Mouse (Mus musculus): ENCODE data around the gene Srrt.
A peak's percentile ranks its signal among the peaks of the same experiment; 100 is the strongest.

Srrt gene

DNA sequence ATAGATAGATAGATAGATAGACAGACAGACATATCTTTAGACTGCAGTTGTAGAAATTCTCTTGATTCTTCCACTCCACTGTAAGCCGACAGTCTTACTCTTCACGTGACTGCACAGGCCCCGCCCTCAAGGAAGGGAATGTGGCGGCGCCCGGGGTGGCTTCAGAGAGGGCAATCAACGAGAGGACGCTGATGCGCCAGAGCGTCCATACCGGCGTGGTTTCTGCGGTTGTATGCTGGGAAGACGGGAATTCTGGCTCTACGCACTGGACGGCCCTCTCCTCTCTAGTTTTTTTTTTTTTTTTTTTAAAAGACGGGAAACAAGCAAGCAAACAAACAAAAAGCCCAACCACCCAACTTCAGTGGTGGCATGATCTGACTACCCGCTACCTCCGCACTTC, 30.8 kb upstream of the Srrt start:
- DNase-seq (ENCODE audit: low spot score in 2 of 2), result peak; percentile 88 to 92

DNA sequence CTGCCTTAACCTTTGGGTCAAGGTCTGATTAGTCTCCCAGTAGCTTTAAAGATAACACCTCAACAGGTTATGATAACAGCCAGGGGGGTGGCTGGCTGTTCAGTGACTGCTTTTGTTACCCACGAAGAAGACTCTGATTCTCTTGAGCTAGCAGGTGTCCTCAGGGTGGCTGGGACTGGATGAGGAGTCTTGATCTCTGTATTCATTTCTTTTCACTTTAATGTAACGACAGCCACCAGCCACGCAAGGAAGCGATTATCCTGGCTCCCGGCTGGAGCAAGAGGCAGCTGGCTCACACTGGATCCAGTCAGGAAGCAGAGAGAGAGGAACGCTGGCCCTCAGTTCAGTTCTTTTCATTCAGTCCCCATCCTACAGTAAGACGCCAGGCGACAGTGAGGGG, 29.7 kb upstream of the Srrt start:
- no peak for DNase-seq (ENCODE audit: low spot score in 2 of 2)

DNA sequence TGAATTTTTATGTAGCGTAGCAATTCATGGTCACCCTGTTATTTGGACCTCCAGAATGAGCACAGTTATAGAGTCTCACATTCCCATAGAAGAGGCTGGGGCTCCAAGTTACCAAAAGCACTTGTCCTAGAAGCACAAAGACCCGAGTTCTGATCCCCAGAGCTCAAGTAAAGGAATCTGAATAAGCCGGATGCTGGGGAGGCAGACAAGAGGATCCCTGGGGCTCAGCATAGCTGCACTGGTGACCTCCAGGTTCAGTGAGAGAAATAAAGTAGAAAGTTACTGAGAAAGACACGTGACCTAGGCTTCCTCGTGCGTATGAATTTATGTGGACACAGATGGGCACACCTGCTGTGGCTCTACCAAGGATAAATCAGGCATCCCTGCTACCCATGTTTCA, 27.6 kb upstream of the Srrt start:
- no peak for DNase-seq (ENCODE audit: low spot score in 2 of 2)

DNA sequence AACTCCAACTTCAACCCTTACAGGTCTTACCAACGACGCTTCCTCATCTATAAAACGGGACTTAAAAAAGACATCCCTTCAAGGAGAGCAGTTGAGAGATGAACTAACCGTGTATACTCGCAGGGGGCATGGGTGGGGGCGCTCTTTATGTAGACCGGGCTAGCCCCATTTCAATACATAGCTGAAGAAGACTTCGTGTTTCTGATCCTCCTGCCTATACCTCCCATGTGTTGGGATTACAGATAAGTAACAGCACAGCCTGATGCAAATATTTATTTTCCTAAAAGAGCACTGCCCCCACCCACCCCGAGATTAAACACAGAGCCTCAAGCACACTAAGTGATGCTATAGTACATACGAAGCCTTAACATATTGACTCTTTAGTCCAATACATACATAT, 26.8 kb upstream of the Srrt start:
- no peak for DNase-seq (ENCODE audit: low spot score in 2 of 2)

DNA sequence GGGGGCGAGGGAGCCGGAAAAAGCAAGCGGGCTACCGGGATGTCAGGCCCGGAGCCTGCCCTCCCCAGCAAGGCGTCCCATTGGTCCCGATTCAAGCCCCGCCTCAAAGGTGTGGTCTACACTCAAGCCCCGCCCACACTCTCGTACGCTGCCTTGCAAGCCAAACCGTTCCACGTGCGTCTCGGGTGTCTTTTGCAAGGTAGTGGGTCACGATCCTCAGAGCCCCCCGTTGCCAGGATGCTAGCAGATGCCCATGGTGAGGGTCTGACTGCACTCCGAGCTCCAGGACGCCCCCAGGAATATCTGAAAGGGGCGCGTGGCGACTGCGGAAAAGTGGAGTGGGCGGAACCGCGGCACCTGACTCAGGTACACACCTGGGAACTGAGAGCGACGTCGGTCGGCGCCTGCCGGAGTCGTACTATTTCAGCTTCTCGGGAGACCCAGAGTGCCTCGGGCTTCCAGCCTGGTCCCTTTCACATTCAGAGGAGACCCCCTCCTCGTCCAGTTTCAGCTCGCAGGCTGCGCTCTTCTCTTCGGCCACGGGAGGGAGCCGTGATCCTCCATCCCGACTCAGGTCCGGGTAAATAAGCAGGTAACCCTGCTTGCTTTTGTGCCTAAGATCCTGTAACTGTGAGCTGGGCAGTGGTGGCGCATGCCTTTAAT, 26.2 kb upstream of the Srrt start, which contains the start of gene Slc12a9:
Slc12a9 (minus strand) TSS at position 86 of the 663 bp plus-strand sequence.
- peak; percentile 89 to 94 for DNase-seq (ENCODE audit: low spot score in 2 of 2)

DNA sequence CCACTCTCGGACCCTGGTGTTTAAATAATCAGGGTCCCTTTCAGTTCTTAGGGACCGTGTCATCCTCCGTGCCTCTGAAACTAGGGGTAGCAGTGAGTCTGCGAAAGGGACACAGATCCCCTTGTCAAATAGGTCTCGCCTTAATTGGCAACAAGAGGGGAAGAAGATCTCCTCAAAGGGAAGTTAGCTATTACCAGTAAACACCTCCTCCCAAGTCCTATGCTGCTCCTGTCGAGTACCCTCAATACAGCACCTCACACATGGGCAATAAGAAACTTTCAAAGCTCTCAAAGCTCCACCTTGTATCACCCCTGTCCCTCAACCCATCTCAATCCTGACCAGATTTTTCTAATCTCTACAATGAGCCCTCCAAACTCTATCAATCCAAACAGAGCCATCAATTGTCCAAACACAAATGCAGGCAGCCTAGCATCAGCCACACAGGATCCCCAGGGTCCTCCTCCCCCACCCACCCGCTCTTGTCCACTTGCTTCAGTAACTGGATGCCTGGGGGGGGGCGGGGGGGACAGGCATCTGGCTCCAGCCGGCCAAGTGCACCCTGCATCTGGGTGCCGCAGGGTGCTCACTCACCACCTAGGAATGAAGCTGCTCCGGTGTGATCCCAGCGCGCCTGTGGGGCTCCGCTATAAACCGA, 25.5 kb upstream of the Srrt start:
- DNase-seq (ENCODE audit: low spot score in 2 of 2), result no peak

DNA sequence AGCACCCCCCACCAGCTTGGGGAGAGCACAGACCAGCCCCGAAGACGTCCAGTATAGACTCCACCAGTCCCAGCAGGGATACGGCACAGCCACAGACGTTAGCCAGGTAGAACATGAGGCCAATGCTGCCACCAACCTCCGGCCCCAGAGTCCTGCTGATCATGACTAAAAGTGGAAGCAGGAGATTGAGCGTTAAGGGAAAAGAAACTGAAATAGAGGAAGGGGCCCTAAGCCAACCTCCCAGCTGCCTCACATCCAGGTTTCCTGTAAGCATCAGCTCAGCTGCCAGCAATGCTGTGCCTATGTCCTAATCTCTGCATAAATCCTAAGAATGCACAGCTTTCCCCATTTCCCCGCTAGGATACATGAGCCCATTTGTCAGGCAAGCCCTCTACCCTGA, 23.4 kb upstream of the Srrt start:
- DNase-seq (ENCODE audit: low spot score in 2 of 2), result no peak

DNA sequence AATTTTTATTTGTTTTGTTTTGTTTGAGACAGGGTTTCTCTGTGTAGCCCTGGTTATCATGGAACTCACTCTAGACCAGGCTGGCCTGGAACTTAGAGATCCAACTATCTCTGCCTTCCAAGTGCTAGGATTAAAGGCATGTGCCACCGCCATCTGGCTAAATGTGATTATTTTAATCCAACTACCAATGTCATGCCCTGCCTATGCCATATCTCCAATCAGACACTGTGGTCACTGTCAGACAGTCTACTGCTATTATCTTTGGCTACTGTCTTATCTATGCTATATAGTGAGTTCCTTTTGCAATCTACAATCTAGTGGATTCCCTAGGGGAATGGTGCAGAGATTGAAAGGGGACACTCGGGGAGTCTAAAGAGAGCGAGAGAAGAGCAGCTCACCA, 13.5 kb upstream of the Srrt start:
- no peak for DNase-seq (ENCODE audit: low spot score in 2 of 2)

DNA sequence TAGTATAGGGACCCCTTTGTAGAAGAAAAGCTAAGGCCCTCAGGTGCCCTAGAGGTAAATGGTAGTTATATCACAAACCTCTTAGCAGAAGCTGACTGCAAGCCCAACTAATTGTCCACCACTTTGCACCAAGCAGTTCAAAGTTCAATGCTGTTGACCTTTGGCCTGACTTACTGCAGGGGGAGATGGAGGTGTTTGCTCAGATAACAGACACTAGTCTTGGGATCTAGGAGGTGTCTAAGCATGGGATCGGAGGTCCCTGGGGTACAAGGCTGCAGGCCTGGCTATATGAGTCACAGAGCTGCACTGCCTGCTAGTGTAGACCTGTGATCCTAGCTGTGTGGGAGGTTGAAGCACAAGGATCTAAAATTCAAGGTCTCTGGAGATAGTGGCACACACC, 11.1 kb upstream of the Srrt start:
- no peak for DNase-seq (ENCODE audit: low spot score in 2 of 2)

DNA sequence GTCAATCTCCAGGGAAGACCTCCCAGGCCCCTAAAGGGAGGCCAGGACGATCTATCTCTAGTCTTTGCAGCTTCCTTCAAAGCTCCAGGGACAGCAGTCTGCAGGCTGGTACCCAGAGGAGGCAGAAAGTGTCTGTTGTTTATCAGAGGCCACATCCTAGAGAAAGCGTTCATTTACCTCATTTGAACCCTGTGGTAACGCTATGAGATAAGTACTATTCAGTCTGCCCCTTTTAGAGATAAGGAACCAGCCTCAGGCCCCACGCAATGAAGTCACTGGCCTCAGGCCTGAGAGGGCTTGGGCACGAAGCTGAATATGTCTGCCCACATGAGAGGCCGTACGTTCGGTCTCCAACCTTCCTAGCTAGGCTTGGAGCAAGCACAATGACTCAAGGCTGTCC, 9.9 kb upstream of the Srrt start:
- no peak for DNase-seq (ENCODE audit: low spot score in 2 of 2)

DNA sequence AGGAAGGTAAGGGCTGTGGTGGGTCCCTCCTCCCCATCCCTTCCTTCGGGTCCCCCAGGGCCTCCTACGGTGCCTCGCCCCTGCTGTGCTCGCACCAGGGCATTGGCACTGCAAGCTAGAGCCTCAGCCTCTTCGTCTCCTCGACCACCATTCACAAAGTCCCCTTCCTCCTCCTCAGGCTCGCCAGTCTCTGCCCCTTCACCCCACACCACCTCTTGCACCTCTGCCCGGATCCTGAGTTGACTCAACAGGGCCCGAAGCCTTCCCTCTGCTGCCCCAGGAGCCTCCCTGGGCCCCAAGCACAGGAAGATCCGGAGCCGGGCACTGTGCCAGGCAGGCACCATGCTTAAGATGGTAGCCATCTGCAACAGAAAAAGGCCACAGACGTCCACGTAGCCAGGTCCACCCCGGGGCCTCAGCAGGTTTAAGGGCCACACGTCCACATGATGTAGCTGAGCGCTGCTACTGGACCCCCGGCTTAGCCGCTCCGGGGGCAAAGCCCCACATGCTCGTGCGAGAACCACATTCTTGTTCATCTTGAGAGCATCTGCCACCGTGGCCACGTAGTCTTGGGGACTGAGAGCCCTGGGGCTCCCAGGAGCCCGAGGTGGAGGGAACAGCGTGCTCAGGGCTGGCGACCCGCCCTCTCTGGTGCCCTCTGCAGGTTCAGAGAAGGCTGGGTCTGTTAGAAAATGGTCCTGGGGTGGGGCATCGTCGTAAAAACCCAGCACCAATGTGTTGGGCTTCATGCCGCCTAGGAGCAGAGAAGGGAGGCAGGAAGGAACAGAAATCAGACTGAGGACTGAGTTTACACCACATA, 7.8 kb upstream of the Srrt start:
- DNase-seq (ENCODE audit: low spot score in 2 of 2), result no peak

DNA sequence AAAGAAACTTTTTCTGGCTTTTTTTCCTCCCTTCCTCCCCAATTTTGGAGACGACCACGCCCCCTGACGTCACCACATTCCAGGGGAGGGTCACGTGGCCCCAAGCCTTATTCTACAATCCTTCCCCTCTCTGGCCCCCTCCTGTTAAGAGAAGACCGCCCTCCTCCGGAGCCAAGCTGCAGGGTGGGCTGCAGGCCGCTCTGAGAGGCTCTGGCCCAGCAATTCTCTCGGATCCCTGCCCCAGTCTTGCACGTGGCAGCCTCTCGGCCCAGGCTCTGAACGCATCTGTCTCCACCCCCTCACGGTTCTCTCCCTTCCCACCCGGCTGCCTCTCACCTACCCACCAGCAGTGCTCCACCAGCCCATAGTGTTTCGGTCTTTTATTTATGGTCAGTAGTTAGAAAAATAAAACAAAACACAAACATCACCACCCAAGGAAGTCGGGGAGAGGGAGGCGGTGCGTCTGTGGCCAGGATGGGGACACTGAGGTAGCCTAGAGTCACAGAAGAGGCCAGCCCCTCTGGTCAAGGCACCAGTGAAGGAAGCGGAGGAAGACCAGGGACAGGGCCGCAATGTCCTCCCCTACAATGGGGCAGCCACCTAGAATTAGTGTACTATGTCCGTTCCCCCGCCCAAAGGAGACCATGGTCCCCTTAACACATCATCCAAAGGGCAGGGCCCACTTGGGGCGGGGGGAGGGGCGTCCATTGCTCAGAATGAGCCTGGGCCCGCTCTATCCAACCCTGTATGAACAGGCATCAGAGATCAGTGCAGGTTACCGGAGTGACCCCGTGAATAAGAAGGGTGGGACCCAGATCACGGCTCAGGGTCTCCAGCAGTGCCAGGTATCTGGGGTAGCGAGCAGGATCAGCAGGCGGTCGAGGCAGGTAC, 7.0 kb upstream of the Srrt start, which contains the start of gene Trip6:
Trip6 (minus strand) TSS at position 212 of the 891 bp plus-strand sequence.
- peak; percentile 42 to 55 for DNase-seq (ENCODE audit: low spot score in 2 of 2)

DNA sequence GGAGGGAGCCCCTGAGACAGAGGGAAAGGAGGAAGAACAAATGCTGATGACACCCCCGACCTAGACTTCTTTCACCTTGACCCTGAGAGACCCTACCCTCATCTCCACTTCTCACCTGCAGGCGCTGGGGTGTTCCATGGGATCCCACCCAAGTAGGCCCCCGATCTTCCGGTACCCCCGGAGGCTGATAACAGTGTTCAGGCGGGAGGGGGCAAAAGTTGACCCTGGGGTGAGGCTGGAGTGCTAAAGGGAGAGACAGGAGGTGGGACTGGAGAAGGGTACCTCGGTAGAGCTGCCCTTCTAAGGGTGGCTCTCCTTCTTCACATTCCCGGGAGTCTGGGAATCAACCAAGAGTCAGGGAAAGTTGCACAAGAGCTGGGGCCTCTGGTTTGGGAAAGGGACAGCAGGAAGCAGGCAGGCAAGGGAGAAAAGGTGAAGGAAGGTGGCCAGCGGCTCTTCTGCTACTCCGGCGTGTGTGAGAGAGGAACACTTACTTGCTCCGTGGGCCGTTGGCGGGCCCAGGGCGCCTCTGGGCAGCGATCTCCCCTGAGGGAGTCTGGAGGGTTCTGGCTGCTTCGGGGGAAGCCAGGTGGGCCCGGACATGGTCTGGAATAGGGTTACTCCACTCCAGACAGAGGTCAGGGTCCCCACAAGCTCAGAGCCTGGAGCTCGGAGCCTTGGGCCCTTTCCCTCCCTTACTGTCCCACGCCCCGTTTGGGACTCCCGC, 6.2 kb upstream of the Srrt start:
- no peak for DNase-seq (ENCODE audit: low spot score in 2 of 2)

DNA sequence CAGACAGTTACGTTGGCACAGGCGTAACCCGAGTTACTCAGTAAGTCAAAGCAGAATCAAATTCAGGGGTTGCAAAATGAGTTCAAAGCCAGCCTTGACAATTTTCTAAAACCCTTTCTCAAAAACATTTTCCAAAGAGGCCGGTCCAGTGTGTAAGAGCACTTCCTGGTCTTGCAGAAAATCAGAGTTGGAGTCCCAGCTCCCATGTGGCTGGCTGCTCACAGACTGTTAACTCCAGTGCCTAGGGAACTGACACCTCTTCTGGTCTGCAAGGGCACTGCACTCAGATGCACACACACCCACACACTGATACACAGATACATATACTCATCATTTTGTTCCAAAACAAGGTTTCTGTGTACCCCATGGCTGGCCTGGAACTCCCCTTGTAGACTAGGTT, 882 bp upstream of the Srrt start:
- DNase-seq (ENCODE audit: low spot score in 2 of 2), result no peak

DNA sequence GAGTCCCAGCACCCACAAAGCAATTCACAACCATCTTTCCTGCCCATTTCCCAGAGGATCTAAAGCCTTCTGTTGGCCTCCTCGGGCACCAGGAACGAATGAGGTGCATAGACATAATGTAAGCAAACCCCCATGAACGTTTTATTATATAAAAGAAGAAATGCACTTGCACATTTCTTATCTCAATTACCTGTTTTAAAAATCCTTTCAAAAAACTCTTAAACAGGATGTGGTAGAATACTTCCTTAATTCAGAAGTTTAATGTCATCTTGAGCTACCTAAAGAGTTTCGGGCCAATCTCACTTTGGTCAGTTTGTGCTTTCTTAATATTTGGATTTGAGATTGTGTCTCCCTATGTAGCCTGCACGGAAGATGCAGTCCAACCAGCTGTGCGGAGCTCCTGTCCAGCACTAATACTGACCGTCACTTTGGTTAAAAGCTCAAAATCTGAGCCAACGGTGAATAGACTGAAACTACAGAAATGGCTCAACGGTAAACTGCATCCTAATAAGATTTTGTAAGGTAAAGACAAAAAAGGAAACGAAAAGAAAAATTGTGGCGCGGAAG, 952 bp downstream of the Srrt start:
- no peak for DNase-seq (ENCODE audit: low spot score in 2 of 2)

DNA sequence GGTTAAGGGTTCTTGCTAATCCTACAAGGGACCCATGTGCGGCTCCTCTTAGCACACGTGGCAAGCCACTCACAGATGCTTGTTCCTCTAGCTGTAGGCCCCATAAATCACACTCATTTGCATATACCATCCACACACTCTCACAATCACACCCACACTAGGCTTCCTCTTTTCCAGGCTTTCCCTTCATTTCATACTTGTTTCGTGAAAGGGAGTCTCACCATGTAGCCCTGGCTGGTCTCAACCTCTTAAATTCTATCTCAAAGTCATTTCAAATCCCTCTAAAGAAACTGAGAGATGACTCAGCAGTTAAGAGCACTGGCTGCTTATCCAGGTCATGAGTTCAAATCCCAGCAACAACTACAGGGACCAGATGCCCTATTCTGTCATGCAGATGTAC, 1.7 kb downstream of the Srrt start:
- no peak for DNase-seq (ENCODE audit: low spot score in 2 of 2)

DNA sequence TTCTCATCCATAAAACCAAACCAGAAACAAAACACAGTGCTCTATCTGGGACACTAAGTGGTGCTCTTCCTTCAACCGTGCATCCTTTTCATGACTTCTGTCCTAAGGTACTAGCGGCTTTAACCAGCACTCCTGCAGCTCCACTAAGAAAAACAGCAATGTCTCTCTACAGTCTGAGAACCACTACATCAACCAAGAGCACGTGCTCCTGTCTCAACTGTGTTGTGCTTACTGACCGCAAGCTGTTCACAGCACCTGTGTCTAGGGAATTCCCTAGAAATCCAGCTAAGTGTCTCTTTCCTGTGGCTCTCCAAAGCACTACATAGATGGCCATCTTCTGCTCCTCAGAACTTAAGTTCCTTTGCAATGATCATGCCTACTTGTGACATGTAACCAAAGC, 2.7 kb downstream of the Srrt start:
- no peak for DNase-seq (ENCODE audit: low spot score in 2 of 2)

DNA sequence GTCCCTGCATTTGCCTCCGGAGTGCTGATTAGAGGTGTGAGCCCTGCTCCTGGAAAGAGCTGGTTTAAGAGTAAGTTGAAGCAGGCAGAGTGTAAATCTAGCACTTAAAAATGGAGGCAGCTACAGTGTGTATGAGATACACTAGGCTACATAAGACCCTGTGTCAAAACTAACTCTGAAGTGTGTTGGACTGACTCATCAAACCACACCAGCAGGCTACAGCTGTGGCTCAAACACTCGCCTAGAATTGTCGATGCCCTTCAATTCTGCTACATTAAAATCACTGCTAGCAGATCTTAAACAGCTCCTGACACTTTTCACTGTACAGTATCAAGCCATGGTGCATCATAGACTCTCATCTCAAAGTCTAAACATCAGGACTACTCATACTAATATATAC, 3.3 kb downstream of the Srrt start:
- no peak for DNase-seq (ENCODE audit: low spot score in 2 of 2)

DNA sequence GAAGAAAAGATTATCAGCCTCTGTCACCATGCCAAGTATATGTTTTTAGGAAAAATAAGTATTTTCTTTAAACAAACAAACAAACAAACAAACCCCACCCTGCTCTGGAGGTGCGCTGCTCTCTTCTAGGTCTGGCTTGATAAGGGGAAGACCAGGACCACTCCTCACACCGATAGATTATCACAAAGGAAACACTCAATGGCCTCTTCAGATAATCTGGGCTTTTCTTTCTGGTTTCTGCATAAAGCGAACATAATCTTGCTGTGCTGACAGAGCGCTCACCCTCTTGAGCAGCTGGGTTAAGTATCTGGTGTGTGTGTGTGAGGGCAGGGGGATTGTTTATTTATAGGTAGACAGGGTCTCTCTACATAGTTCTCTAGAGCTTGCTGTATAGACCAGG, 3.9 kb downstream of the Srrt start:
- no peak for DNase-seq (ENCODE audit: low spot score in 2 of 2)

DNA sequence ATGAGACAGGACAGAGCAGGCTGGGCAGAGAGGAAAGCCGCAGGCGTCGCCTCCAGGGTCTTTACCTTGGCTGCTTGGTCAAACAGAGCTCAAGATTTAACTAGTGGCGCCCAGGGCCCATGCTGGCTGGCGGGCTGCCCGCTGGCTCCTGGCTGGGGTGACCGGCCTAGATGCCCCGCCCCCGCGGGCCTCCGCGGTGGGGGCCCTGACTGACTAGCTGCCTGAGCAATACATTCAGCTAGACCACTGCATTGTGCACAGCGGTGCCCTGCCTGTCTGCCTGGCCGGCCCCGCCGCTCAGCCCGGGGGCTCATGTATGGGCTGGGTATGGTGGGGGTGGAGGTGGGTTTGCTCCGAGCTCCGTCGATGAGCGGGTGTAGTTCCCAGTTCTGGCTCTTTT, 6.2 kb downstream of the Srrt start:
- no peak for DNase-seq (ENCODE audit: low spot score in 2 of 2)

DNA sequence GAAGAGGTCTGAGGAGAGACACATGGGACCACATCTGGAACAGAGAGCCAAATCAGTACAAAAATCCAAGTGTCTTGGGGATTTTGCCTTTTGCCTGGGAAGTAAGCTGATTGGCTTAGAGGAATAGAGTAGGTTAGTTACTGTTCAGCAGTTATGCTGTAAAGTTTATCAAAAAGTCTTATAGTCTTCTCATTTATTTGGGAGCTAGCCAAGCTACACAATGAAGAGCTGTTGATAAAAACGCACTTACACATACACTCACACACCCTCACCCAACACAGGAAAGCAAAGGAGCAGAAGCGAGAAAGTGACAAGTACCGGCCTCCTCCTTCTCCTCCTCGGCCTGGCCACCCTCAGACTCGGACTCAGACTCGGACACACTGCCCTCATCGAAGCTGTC, 8.2 kb downstream of the Srrt start:
- no peak for DNase-seq (ENCODE audit: low spot score in 2 of 2)
